ENCODE assay signal across 8 mouse cellular contexts in genomic region chr12:112677943-112678554, GRCm38 (mm10). TPM values are rescaled to one million over a fixed set of nuclear protein-coding genes. Genes with fewer than 3 reads are reported as not detected.
A peak's percentile ranks its signal among the peaks of the same experiment; 100 is the strongest.
DNase-seq lines count a peak whose midpoint lies in the region; ATAC-seq lines count a peak whose summit lies in the region.

No protein-coding gene starts in this region.

- peak; percentile 52 for DNase-seq in retina, postnatal 1 day
- DNase-seq in retina, embryonic 14.5 days (ENCODE audit: low spot score) = no peak
- DNase-seq in urinary bladder, adult 18-20 months (ENCODE audit: low spot score in 2 of 2) = no peak
- no peak for DNase-seq in yolk sac, embryonic 10.5 days (ENCODE audit: low spot score)
- no peak for DNase-seq in natural killer cell, adult 2 months (ENCODE audit: low spot score in 2 of 2)

- H3K9ac ChIP-seq in forebrain, embryonic 13.5 days = peak overlapping the region; percentile 71; the same call in 1 of the 2 replicates
- H3K9ac ChIP-seq in limb, embryonic 13.5 days = peak overlapping the region; percentile 70
- H3K9ac ChIP-seq in stomach, embryonic 15.5 days = peak overlapping the region; percentile 59

- 16% methylated on average over 19 of the region's 19 CpGs for WGBS in forebrain, embryonic 13.5 days
- WGBS in limb, embryonic 13.5 days = 23% methylated on average over 19 of the region's 19 CpGs
- 26% methylated on average over 19 of the region's 19 CpGs for WGBS in stomach, embryonic 15.5 days

- H3K27me3 ChIP-seq in forebrain, embryonic 13.5 days = peaks cover 46% of the 10 kb centered on the region
- H3K27me3 ChIP-seq in limb, embryonic 13.5 days = peaks cover 53% of the 10 kb centered on the region
- peaks cover 9% of the 10 kb centered on the region; the same call in 1 of the 2 replicates for H3K27me3 ChIP-seq in stomach, embryonic 15.5 days (replicated peaks)

- no peaks in the 10 kb centered on the region for H3K36me3 ChIP-seq in forebrain, embryonic 13.5 days (ENCODE audit: poor library complexity, severe bottlenecking)
- H3K36me3 ChIP-seq in limb, embryonic 13.5 days = no peaks in the 10 kb centered on the region
- no peaks in the 10 kb centered on the region for H3K36me3 ChIP-seq in stomach, embryonic 15.5 days

- H3K9me3 ChIP-seq in forebrain, embryonic 13.5 days (replicated peaks) = no peaks in the 10 kb centered on the region
- no peaks in the 10 kb centered on the region for H3K9me3 ChIP-seq in limb, embryonic 13.5 days
- no peaks in the 10 kb centered on the region for H3K9me3 ChIP-seq in stomach, embryonic 15.5 days

- no peak for ATAC-seq in forebrain, embryonic 13.5 days
- no peak for ATAC-seq in limb, embryonic 13.5 days (ENCODE audit: low FRiP score, low read depth)
- ATAC-seq in stomach, embryonic 15.5 days (ENCODE audit: insufficient read depth, low FRiP score, low read depth) = no peak

- peaks cover 42% of the 10 kb centered on the region for H3K4me1 ChIP-seq in forebrain, embryonic 13.5 days
- peaks cover 42% of the 10 kb centered on the region for H3K4me1 ChIP-seq in limb, embryonic 13.5 days
- H3K4me1 ChIP-seq in stomach, embryonic 15.5 days = peaks cover 43% of the 10 kb centered on the region

- H3K4me3 ChIP-seq in forebrain, embryonic 13.5 days = peak overlapping the region; percentile 59
- H3K4me3 ChIP-seq in limb, embryonic 13.5 days = peak overlapping the region; percentile 67
- peak overlapping the region; percentile 65 for H3K4me3 ChIP-seq in stomach, embryonic 15.5 days (replicated peaks)

- H3K4me2 ChIP-seq in forebrain, embryonic 13.5 days = peak overlapping the region; percentile 95
- peak overlapping the region; percentile 98 for H3K4me2 ChIP-seq in limb, embryonic 13.5 days (replicated peaks)
- peak overlapping the region; percentile 92 for H3K4me2 ChIP-seq in stomach, embryonic 15.5 days

- H3K27ac ChIP-seq in forebrain, embryonic 13.5 days = no peak overlapping the region
- H3K27ac ChIP-seq in limb, embryonic 13.5 days = no peak overlapping the region
- H3K27ac ChIP-seq in stomach, embryonic 15.5 days = peak overlapping the region; percentile 96

RNA-seq across cellular contexts. Expression of gene Zbtb42, which starts 0.6 kb away (rescaled TPM):
- 2.1 and 2.4 TPM in 2 replicates for polyA plus RNA-seq in forebrain, embryonic 13.5 days (2015; fragmentation: Nextera tagmentation; extraction: Ambion mirVana)
- polyA plus RNA-seq in limb, embryonic 13.5 days (2015; fragmentation: Nextera tagmentation; extraction: Ambion mirVana) = 2.2 and 2.4 TPM in 2 replicates
- polyA plus RNA-seq in stomach, embryonic 15.5 days (2015; fragmentation: Nextera tagmentation; extraction: Ambion mirVana) = 9.3 and 10.8 TPM in 2 replicates

RNA-seq across cellular contexts. Expression of gene Akt1, which starts 3.4 kb away (rescaled TPM):
- 46.4 and 50.3 TPM in 2 replicates for polyA plus RNA-seq in forebrain, embryonic 13.5 days (2015; fragmentation: Nextera tagmentation; extraction: Ambion mirVana)
- 62.5 and 71.0 TPM in 2 replicates for polyA plus RNA-seq in limb, embryonic 13.5 days (2015; fragmentation: Nextera tagmentation; extraction: Ambion mirVana)
- 161 and 170 TPM in 2 replicates for polyA plus RNA-seq in stomach, embryonic 15.5 days (2015; fragmentation: Nextera tagmentation; extraction: Ambion mirVana)

RNA-seq across cellular contexts. Expression of gene Siva1, which starts 33.6 kb away (rescaled TPM):
- polyA plus RNA-seq in forebrain, embryonic 13.5 days (2015; fragmentation: Nextera tagmentation; extraction: Ambion mirVana) = 154 and 174 TPM in 2 replicates
- 246 and 251 TPM in 2 replicates for polyA plus RNA-seq in limb, embryonic 13.5 days (2015; fragmentation: Nextera tagmentation; extraction: Ambion mirVana)
- polyA plus RNA-seq in stomach, embryonic 15.5 days (2015; fragmentation: Nextera tagmentation; extraction: Ambion mirVana) = 198 and 214 TPM in 2 replicates

RNA-seq across cellular contexts. Expression of gene Cep170b, which starts 42.2 kb away (rescaled TPM):
- polyA plus RNA-seq in forebrain, embryonic 13.5 days (2015; fragmentation: Nextera tagmentation; extraction: Ambion mirVana) = 11.0 and 13.1 TPM in 2 replicates
- polyA plus RNA-seq in limb, embryonic 13.5 days (2015; fragmentation: Nextera tagmentation; extraction: Ambion mirVana) = 14.7 and 16.6 TPM in 2 replicates
- 24.3 and 24.6 TPM in 2 replicates for polyA plus RNA-seq in stomach, embryonic 15.5 days (2015; fragmentation: Nextera tagmentation; extraction: Ambion mirVana)

RNA-seq across cellular contexts. Expression of gene Adssl1, which starts 58.2 kb away (rescaled TPM):
- 1.4 and 2.1 TPM in 2 replicates for polyA plus RNA-seq in forebrain, embryonic 13.5 days (2015; fragmentation: Nextera tagmentation; extraction: Ambion mirVana)
- 12.8 and 14.7 TPM in 2 replicates for polyA plus RNA-seq in limb, embryonic 13.5 days (2015; fragmentation: Nextera tagmentation; extraction: Ambion mirVana)
- polyA plus RNA-seq in stomach, embryonic 15.5 days (2015; fragmentation: Nextera tagmentation; extraction: Ambion mirVana) = 4.3 and 4.4 TPM in 2 replicates
